Mouse (Mus musculus) mammary gland, adult 2 months (tissue): ENCODE measurements around the gene Ccdc71l. TPM values are rescaled to one million over a fixed set of nuclear protein-coding genes. Genes with fewer than 3 reads are reported as not detected.

Experiments
- polyA plus RNA-seq: library from polyadenylated mRNA; depleted of rRNA; stranded (reverse); fragments of >200 nt; gene quantifications from 2 replicates; pipeline ENCODE4 v1.2.3, GENCODE M21; 2012; ENCODE audit warnings: low replicate concordance; rRNA removed

Gene Ccdc71l
- polyA plus RNA-seq, result 7.4 and 23.8 TPM in 2 replicates

GRCm38 (mm10) chr12:32378528-32379295 lies at the start of gene Ccdc71l:
Ccdc71l (plus strand) TSS chr12:32378704.

Other genes starting within 250 kb of the Ccdc71l start
- gene Pik3cg, start 170.0 kb upstream of the Ccdc71l start, polyA plus RNA-seq, result 11.4 and 12.2 TPM in 2 replicates